Mouse (Mus musculus) frontal cortex, postnatal 14 days (tissue): ENCODE results near the gene 4933405L10Rik.

Source experiments
- DNase-seq, 2 experiments: peaks; one replicate each; pipeline ENCODE4 v3.0.0; 2022; ENCODE audit warnings: low spot score in 2 of 2

Gene 4933405L10Rik

DNA sequence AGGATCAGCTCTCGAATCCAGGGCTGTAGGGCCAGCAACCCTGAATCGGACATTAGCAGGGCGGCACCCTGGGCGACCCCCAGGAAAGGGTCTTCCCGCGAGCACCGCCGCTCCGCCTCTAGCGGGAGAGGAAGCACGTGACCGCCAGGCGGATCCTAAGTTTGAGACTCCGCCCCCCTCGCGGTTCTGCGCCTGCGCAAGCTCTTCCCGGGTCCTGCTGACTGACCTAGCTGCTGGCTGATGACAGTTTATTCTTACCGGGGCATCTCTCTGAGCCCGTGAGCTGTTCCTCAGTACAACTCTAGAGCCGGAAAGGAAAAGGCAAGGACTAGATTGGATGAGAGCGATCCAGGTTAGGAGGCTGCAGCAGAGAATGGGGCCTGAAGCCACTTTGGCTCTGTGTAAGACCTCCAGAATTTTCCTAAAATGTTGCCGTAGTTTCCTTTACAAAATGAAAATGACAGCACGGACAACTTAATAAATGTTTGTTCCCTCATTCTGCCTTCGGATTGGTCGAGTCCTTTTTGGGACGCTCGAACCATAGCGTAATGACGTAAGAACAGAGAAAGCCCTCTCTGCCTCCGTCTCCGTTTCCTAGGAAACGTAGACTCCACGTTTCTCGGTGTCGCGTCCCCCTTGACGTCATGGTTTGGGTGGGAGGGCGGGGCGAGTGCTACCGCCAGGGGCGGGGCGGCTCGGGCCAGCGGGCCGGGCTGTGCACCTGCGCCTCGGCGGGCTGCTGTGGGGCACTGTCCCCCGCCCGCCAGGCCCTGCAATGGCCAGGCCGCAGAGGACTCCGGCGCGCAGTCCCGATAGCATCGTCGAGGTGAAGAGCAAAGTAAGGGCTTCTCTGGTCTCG lies 6.3 kb upstream of the 4933405L10Rik start, which contains the start of the genes Acd and Pard6a:
Acd (minus strand) TSS at position 137 of the 859 bp plus-strand sequence.
Pard6a (plus strand) TSS at position 183 of the 859 bp plus-strand sequence.
- DNase-seq: peak; percentile 88 to 94

- no peak for DNase-seq
Measured at GRCm38 (mm10) chr8:105702001-105702401, 5.5 kb upstream of the 4933405L10Rik start.

- no peak for DNase-seq
Measured at GRCm38 (mm10) chr8:105702731-105703415, 4.6 kb upstream of the 4933405L10Rik start.

DNA sequence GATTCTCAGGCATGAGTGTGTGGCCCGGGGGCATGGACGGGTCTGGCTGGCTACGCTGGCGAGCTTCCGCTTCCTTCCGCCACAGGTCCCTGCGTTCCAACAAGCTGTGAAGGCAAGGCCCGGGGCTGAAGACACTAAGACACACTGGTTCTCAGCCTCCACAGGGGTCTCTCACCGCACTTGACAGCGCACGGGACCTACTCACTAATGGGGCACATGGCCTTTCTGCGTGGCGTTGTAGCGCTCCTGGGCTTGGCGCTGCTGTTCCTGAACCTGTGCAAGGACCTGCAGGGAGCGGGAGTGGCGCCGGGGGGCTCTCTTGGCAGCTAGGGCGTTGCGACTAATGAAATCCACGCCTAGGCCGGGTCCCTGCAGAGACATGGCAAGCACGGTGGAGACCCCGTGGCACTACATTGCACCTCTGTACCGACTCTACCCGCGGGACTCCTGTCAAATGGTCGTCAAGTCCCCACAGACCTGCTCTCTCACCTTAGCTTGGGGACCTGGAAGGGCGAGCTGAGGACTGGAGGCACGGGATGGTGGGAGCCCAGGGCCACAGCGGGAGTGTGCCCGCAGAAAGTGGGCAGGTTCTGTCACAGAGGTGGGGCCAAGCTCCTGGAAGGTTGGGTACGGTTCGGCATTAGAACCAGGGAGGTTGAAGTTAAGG lies 3.2 kb upstream of the 4933405L10Rik start:
- no peak for DNase-seq

DNA sequence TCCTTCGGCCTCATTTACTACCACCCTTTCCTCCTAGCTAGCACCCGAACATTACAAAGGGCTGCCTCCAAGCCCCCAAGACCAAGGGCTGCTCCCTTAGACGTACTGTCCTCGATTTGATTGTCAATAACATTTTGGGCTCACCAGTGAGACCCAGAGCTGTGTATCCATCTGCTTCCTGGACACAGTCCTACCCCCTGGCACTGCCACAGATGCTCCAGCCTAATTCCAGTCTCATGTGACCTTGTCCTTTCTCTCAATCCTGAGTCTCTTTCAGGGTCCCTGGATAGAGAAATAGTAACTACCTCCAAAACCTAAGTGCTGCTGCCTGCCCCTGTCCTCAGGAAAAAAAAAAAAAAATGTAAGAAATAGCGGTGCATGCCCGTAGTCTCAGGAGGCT lies 2.5 kb upstream of the 4933405L10Rik start:
- no peak for DNase-seq

- no peak for DNase-seq
Measured at GRCm38 (mm10) chr8:105706426-105706825, 1.0 kb upstream of the 4933405L10Rik start.

DNA sequence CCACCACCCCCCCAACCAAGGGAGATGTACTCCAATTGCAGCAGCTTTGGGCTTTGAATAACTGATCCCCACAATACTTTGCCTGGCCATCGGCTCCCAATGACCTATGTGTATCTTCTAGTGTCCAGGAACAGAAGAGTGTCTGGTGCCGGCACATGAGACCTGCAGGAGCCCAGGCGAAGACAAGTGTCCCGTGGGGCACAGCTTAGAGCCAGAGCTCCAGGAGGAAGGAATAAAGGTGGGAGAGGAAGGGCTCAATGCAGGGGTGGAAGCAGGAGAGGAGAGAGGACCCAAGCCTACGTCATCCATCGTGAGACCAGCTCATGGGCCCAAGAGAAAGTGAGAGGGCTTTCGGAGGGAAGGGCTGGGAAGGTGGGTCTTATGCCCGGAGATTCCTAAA lies 1.2 kb downstream of the 4933405L10Rik start:
- DNase-seq: no peak

DNA sequence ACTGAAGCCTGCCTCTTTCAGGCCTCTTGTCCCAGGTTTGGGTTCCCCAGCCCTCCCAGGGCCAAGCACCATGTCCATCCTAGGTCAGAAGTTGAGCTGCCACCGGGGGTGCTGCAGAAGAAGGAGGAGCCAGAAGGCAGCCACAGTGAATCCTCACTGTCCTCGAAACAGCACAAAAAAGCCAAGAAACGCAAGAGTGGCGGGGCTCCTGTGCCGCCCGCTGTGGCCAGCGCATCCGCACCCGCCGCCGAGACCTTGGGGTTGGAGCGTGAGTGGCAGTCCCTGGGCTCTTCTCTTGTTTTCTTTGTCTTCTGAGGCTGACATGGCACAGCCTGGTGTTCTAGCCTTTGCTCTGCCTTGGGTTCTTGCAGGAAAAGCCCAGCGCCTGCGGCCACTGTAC lies 1.9 kb downstream of the 4933405L10Rik start:
- no peak for DNase-seq

DNA sequence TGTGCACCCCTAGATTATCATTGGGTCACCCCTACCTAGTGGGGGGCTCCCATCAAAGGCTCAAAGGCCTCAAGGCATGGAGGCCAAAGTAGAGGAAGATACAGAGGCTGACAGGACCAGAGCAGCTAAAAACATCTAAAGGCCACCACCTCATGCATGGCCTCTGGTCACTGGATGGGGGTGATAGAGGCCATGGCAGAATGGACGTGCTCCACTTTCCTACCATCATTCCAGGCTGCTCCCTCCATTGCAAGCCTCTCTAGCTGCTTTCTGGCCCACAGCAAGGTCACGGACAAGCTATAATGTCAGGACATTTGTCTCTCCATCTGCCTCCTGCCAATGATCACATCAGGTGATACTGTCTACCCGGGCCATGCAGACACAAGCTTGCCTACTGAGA lies 4.8 kb downstream of the 4933405L10Rik start:
- no peak for DNase-seq

- DNase-seq: peak in 1 of 2 experiments; percentile 78
Measured at GRCm38 (mm10) chr8:105714139-105714538, 6.7 kb downstream of the 4933405L10Rik start.

- DNase-seq: no peak
Measured at GRCm38 (mm10) chr8:105715042-105715441, 7.6 kb downstream of the 4933405L10Rik start.

- no peak for DNase-seq
Measured at GRCm38 (mm10) chr8:105716302-105716945, 9.0 kb downstream of the 4933405L10Rik start.

DNA sequence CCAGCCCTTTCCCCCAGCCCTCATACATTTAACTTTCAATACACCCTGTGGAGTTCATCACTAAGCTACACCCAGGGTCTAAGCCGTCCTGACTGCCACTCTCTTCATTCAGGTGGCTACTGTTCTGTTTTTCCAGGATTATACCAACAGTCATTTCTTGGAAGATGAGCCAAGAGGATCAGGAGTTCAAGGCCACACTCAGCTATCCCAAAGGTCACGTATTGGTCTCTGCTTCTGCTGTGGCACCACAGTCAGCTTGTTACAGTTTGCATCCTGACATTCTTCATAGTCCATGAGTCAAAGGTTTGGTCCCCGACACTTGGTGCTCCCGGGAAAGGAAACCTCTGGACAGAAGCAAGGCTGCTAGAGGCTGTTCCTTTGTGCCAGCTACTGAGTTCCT lies 12.2 kb downstream of the 4933405L10Rik start:
- DNase-seq: no peak

DNA sequence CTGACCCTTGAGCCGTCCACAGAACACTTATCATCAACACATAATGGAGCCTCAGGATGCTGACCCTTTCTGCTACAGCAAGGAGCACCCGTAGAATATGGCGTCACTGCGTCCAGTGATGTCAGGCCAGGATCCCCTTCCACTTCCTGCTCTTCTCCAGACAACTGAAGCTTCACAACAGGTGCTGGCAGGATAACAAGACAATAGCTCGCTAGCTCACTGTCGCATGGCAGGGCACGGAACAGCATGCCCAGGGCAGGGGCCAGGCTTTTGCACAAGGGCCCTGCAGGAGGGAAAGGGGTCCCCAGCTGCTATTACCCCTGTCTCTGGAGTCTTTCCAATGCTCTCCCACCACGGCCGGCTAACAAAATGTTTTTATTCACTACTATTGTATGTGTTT lies 15.4 kb downstream of the 4933405L10Rik start:
- no peak for DNase-seq

DNA sequence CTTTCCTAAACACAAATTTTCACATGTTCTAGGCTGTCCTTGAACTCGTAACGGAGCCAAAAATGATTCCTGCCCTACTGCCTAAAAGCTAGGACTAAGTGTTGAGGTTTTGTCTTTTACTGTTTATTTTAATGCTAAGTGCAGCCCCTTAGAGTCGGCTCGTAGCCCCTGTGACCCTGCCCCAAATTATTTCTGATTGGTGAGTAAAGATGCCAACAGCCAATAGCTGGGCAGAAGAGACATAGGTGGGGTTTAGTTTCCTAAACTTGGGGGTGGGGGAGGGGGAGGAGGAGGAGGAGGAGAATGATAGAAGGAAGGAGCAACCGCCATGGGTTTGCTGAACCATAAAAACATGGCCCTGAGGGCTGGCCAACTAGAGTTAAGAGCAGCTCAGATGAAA lies 18.3 kb downstream of the 4933405L10Rik start:
- no peak for DNase-seq

- DNase-seq: no peak
Measured at GRCm38 (mm10) chr8:105727397-105728124, 20.1 kb downstream of the 4933405L10Rik start.

- no peak for DNase-seq
Measured at GRCm38 (mm10) chr8:105732186-105732585, 24.7 kb downstream of the 4933405L10Rik start.

- no peak for DNase-seq
Measured at GRCm38 (mm10) chr8:105739216-105739615, 31.8 kb downstream of the 4933405L10Rik start.

DNA sequence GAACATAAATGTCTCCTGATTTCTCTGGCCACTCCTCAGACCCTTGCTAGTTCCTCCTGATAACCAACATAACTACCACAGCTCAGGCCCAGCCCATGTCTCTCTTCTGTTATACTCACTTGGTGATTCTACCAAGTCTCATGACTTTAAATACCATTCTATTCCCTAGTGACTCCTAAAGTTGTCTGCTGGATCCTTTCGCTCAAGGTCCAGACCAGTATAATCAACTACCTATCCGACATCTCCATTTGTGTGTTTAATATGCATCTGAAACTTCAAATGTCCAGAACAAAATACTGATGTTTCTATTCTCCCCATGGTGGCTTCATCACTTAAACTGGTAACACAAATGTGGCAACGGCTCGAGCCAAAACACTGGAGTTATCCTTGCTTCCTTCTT lies 35.8 kb downstream of the 4933405L10Rik start:
- DNase-seq: no peak

DNA sequence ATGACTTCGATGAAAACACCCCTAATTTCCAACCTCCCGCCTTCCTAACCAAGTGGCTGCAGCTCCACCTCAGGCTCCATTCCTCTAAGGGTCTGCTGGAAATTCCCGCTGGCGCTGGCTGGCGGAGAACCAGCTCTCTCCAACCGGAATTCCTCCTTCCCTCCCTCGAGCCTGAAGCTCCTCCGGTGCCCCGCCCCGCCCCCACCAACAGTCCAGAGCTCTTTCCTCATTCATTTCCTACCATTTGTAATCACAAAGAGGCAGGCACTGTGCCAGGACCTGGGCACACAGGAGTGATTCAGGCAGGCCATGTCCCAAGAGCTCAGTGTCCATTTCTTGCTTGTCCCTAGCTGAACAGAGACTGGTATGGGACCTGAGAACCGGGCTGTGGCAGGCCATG lies 43.2 kb downstream of the 4933405L10Rik start:
- DNase-seq: peak in 1 of 2 experiments; percentile 20

- no peak for DNase-seq
Measured at GRCm38 (mm10) chr8:105753916-105754315, 46.5 kb downstream of the 4933405L10Rik start.
